Mouse (Mus musculus) lung, postnatal 0 days (tissue): ENCODE results near the gene Bcl9.

Experiments
- CTCF ChIP-seq: IDR thresholded peaks from 2 replicates; pipeline ENCODE4 v1.5.1; 2016; ENCODE audit warnings: antibody characterized with exemption, mild to moderate bottlenecking
- EP300 ChIP-seq: IDR thresholded peaks from 2 replicates; pipeline ENCODE4 v1.6.1; 2016; ENCODE audit warnings: antibody characterized with exemption, mild to moderate bottlenecking, control low read depth

DNA sequence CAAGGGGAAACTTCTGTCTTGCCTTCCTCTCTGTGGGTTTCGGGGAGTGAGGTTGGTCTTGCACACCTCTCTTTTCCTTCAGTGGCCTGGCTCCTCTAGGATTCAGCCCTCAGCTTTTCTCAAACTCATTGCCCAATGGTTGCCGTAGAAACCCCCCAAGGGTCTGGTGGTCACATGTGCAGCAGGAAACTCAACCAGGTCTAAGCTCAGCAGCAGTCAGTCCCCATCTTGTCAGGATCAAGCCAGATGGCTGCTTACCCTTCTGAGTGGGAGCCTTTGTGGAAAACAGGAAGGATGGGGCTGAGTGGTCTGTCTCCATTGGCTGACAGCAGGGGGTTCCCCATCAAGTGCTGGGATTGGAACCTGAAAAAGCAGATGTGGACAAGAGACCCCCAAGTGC lies 15.7 kb upstream of the Bcl9 start:
- TF ChIP-seq CTCF (no peak), EP300 (no peak)
